Mouse (Mus musculus) kidney, adult 2 months (tissue): ENCODE measurements at regions not wholly inside any gene's neighbourhood (a gene's known extent, or its start where the extent isn't known, plus 50 kb on each side); places are given as distances from the start of the nearest gene placed in this dataset.

ENCODE experiments used
- DNase-seq: peaks from one replicate; pipeline ENCODE4 v3.0.0; 2021
- H3K27ac ChIP-seq: fragments of 200-500 bp; 2 replicates; pipeline ENCODE4 v1.5.1; 2012; ENCODE audit warnings: low read depth, low read length, control low read depth, inconsistent platforms; ENCODE audit not compliant: insufficient read depth
- H3K27me3 ChIP-seq: fragments of 200-500 bp; replicated peaks from 2 replicates; pipeline ENCODE4 v1.6.1; 2012; ENCODE audit warnings: mild to moderate bottlenecking, moderate library complexity, low read length, inconsistent platforms; ENCODE audit not compliant: control insufficient read depth, insufficient read depth
- H3K36me3 ChIP-seq: fragments of 200-500 bp; 2 replicates; pipeline ENCODE4 v1.6.1; 2012; ENCODE audit warnings: mild to moderate bottlenecking, moderate library complexity, low read length, inconsistent platforms; ENCODE audit not compliant: control insufficient read depth, insufficient read depth
- H3K4me1 ChIP-seq: fragments of 200-500 bp; 2 replicates; pipeline ENCODE4 v1.6.1; 2011; ENCODE audit warnings: low read length; ENCODE audit not compliant: control insufficient read depth, insufficient read depth
- H3K4me3 ChIP-seq: fragments of 200-500 bp; 2 replicates; pipeline ENCODE4 v1.5.1; 2011; ENCODE audit warnings: mild to moderate bottlenecking, low read depth, low read length, control low read depth; ENCODE audit not compliant: insufficient read depth
- CTCF ChIP-seq: fragments of 200-500 bp; conservative IDR thresholded peaks from 2 replicates; pipeline ENCODE4 v1.5.1; 2011; ENCODE audit warnings: low read depth, mild to moderate bottlenecking, control low read depth, low read length, moderate library complexity, mixed read lengths; ENCODE audit not compliant: insufficient read depth, insufficient read length
- POLR2A ChIP-seq: fragments of 200-500 bp; IDR thresholded peaks from one replicate; pipeline ENCODE4 v1.6.1; 2011; ENCODE audit warnings: low read depth, low read length, control low read depth
- WGBS: fragments of 180-500 bp; shearing (Covaris S2); methylation state at CpG from one replicate; pipeline ENCODE4 v1.1.7; 2018; 5-methylcytosine and 5-hydroxymethylcytosine counted together

- H3K4me1 ChIP-seq = no peaks in the 10 kb centered on the region
- no peak overlapping the region for H3K4me3 ChIP-seq
- H3K36me3 ChIP-seq = no peaks in the 10 kb centered on the region
- WGBS = 88% methylated on average over 1 of the region's 1 CpGs
- no peak overlapping the region for H3K27ac ChIP-seq
- DNase-seq = no peak
- TF ChIP-seq CTCF (no peak), POLR2A (no peak)
- H3K27me3 ChIP-seq = no peaks in the 10 kb centered on the region
These were observed 554.6 kb downstream of the Sema5a start for GRCm38 (mm10) chr15:32799222-32799621.

GRCm38 (mm10) chr15:32810849-32811632 is 566.4 kb downstream of the Sema5a start:
- DNase-seq = no peak
- Histone ChIP-seq H3K36me3 (no peaks in the 10 kb centered on the region), H3K4me3 (no peak overlapping the region)

GRCm38 (mm10) chr15:32839966-32840365 is 595.4 kb downstream of the Sema5a start:
- TF ChIP-seq POLR2A (no peak), CTCF (no peak)
- 89% methylated on average over 1 of the region's 1 CpGs for whole genome bisulfite sequencing
- DNase-seq = no peak
- H3K4me3 ChIP-seq = no peak overlapping the region
- no peaks in the 10 kb centered on the region for H3K4me1 ChIP-seq
- H3K36me3 ChIP-seq = no peaks in the 10 kb centered on the region
- no peak overlapping the region for H3K27ac ChIP-seq
- no peaks in the 10 kb centered on the region for H3K27me3 ChIP-seq

More at GRCm38 (mm10) chr15:32810849-32811632, 566.4 kb downstream of the Sema5a start:
- TF ChIP-seq CTCF = no peak
- no peak for TF ChIP-seq POLR2A
- Histone ChIP-seq H3K27ac (no peak overlapping the region), H3K4me1 (no peaks in the 10 kb centered on the region), H3K27me3 (no peaks in the 10 kb centered on the region)
- WGBS = 59% methylated on average over 2 of the region's 2 CpGs
